In genomic region chr8:104443125-104443679, GRCm38 (mm10) we compare ENCODE assay signal across 8 mouse cellular contexts. TPM values are rescaled to one million over a fixed set of nuclear protein-coding genes. Genes with fewer than 3 reads are reported as not detected.
DNase-seq lines count a peak whose midpoint lies in the region; ATAC-seq and TF ChIP-seq lines count a peak whose summit lies in the region.

No protein-coding gene starts in this region.

- no peak for TF ChIP-seq CTCF in left cerebral cortex, adult 2 months (IDR thresholded peaks at IDR 0.05)

- WGBS in embryonic facial prominence, embryonic 13.5 days = 57% methylated on average over 7 of the region's 7 CpGs
- 68% methylated on average over 7 of the region's 7 CpGs for WGBS in intestine, embryonic 15.5 days
- WGBS in neural tube, embryonic 13.5 days = 63% methylated on average over 7 of the region's 7 CpGs

- no peak for ATAC-seq in embryonic facial prominence, embryonic 13.5 days (ENCODE audit: insufficient number of reproducible peaks, insufficient read depth, low FRiP score, low TSS enrichment, low read depth)
- peak; percentile 10 for ATAC-seq in intestine, embryonic 15.5 days
- peak; percentile 40 for ATAC-seq in neural tube, embryonic 13.5 days (ENCODE audit: low read depth)

- H3K27ac ChIP-seq in left cerebral cortex, adult 2 months = peak overlapping the region; percentile 98; the same call in 1 of the 2 replicates
- no peak overlapping the region for H3K27ac ChIP-seq in embryonic facial prominence, embryonic 13.5 days
- H3K27ac ChIP-seq in intestine, embryonic 15.5 days = no peak overlapping the region
- H3K27ac ChIP-seq in neural tube, embryonic 13.5 days (replicated peaks) = no peak overlapping the region

- H3K36me3 ChIP-seq in embryonic facial prominence, embryonic 13.5 days = peaks cover 25% of the 10 kb centered on the region
- H3K36me3 ChIP-seq in intestine, embryonic 15.5 days = peaks cover 6% of the 10 kb centered on the region; the same call in 1 of the 2 replicates
- H3K36me3 ChIP-seq in neural tube, embryonic 13.5 days = peaks cover 25% of the 10 kb centered on the region

- H3K9ac ChIP-seq in embryonic facial prominence, embryonic 13.5 days = peak overlapping the region; percentile 95; the same call in 1 of the 2 replicates
- no peak overlapping the region for H3K9ac ChIP-seq in intestine, embryonic 15.5 days
- peak overlapping the region; percentile 98; the same call in 1 of the 2 replicates for H3K9ac ChIP-seq in neural tube, embryonic 13.5 days

- peaks cover 17% of the 10 kb centered on the region for H3K4me1 ChIP-seq in embryonic facial prominence, embryonic 13.5 days
- peaks cover 11% of the 10 kb centered on the region for H3K4me1 ChIP-seq in intestine, embryonic 15.5 days (replicated peaks)
- peaks cover 20% of the 10 kb centered on the region for H3K4me1 ChIP-seq in neural tube, embryonic 13.5 days (replicated peaks)

- peak overlapping the region; percentile 78 for H3K4me3 ChIP-seq in left cerebral cortex, adult 2 months
- peak overlapping the region; percentile 94 for H3K4me3 ChIP-seq in embryonic facial prominence, embryonic 13.5 days
- peak overlapping the region; percentile 96 for H3K4me3 ChIP-seq in intestine, embryonic 15.5 days (replicated peaks)
- H3K4me3 ChIP-seq in neural tube, embryonic 13.5 days = peak overlapping the region; percentile 99

- H3K9me3 ChIP-seq in embryonic facial prominence, embryonic 13.5 days = no peaks in the 10 kb centered on the region
- no peaks in the 10 kb centered on the region for H3K9me3 ChIP-seq in intestine, embryonic 15.5 days
- no peaks in the 10 kb centered on the region for H3K9me3 ChIP-seq in neural tube, embryonic 13.5 days

- no peak for DNase-seq in left cerebral cortex, adult 2 months (ENCODE audit: extremely low spot score in 1 of 2, low spot score in 2 of 2)
- DNase-seq in left cerebral cortex, adult 9 months (ENCODE audit: low spot score in 2 of 2) = no peak
- DNase-seq in natural killer cell, adult 2 months (ENCODE audit: low spot score in 2 of 2) = no peak
- no peak for DNase-seq in layer of hippocampus, adult 9-11 months
- no peak for DNase-seq in ovary, postnatal 36 days (ENCODE audit: low spot score)

- peak overlapping the region; percentile 86 for H3K4me2 ChIP-seq in embryonic facial prominence, embryonic 13.5 days
- H3K4me2 ChIP-seq in intestine, embryonic 15.5 days (replicated peaks) = peak overlapping the region; percentile 70; the same call in 1 of the 2 replicates
- H3K4me2 ChIP-seq in neural tube, embryonic 13.5 days = peak overlapping the region; percentile 96

- H3K27me3 ChIP-seq in embryonic facial prominence, embryonic 13.5 days = no peaks in the 10 kb centered on the region
- H3K27me3 ChIP-seq in intestine, embryonic 15.5 days (replicated peaks) = no peaks in the 10 kb centered on the region
- no peaks in the 10 kb centered on the region for H3K27me3 ChIP-seq in neural tube, embryonic 13.5 days

- intact Hi-C loops in left cerebral cortex, adult 2 months (cut with DNase I) = loop anchor here (2.0 to 5.0 kb wide), 3 partner anchors 66 to 102 kb away; partner anchors contain the start of gene Terb1

RNA-seq across cellular contexts. Expression of gene Dync1li2, which starts 0.4 kb away (rescaled TPM):
- 100 to 1,000 TPM; 279 to 326 TPM for total RNA-seq in left cerebral cortex, adult 2 months (2021)
- 73.0 and 74.8 TPM in 2 replicates for polyA plus RNA-seq in embryonic facial prominence, embryonic 13.5 days (2015; fragmentation: Nextera tagmentation; extraction: Ambion mirVana)
- polyA plus RNA-seq in intestine, embryonic 15.5 days (2015; fragmentation: Nextera tagmentation; extraction: Ambion mirVana) = 46.0 and 46.1 TPM in 2 replicates
- polyA plus RNA-seq in neural tube, embryonic 13.5 days (2015; fragmentation: Nextera tagmentation; extraction: Ambion mirVana) = 95.5 and 104 TPM in 2 replicates

RNA-seq across cellular contexts. Expression of gene Cmtm4, which starts 47.6 kb away (rescaled TPM):
- 10 to 100 TPM; 86.7 to 87.4 TPM for total RNA-seq in left cerebral cortex, adult 2 months (2021)
- 3.6 and 3.7 TPM in 2 replicates for polyA plus RNA-seq in embryonic facial prominence, embryonic 13.5 days (2015; fragmentation: Nextera tagmentation; extraction: Ambion mirVana)
- polyA plus RNA-seq in intestine, embryonic 15.5 days (2015; fragmentation: Nextera tagmentation; extraction: Ambion mirVana) = 6.3 and 6.9 TPM in 2 replicates
- polyA plus RNA-seq in neural tube, embryonic 13.5 days (2015; fragmentation: Nextera tagmentation; extraction: Ambion mirVana) = 1.6 and 1.9 TPM in 2 replicates
